Mouse (Mus musculus) gastrocnemius, adult 8-10 months (tissue): ENCODE measurements at regions not wholly inside any gene's neighbourhood (a gene's known extent, or its start where the extent isn't known, plus 50 kb on each side); places are given as distances from the start of the nearest gene placed in this dataset.

Experiments used
- DNase-seq, 2 experiments: peaks; one replicate each; pipeline ENCODE4 v3.0.0; 2022; ENCODE audit warnings: low spot score in 2 of 2

- no peak for DNase-seq
Measured at GRCm38 (mm10) chr13:84565644-84566532, 343.8 kb downstream of the Tmem161b start.

- no peak for DNase-seq
Measured at GRCm38 (mm10) chr13:84566533-84566832, 344.4 kb downstream of the Tmem161b start.

- DNase-seq = no peak
Measured at GRCm38 (mm10) chr13:84569371-84569770, 347.3 kb downstream of the Tmem161b start.

GRCm38 (mm10) chr13:84570206-84570605 is 348.1 kb downstream of the Tmem161b start:
- no peak for DNase-seq

GRCm38 (mm10) chr13:84570984-84571844 is 349.1 kb downstream of the Tmem161b start:
- no peak for DNase-seq

- DNase-seq = no peak
Measured at GRCm38 (mm10) chr13:84571845-84572193, 349.7 kb downstream of the Tmem161b start.

- no peak for DNase-seq
Measured at GRCm38 (mm10) chr13:84572231-84572630, 350.1 kb downstream of the Tmem161b start.

GRCm38 (mm10) chr13:84596585-84597142 is 374.6 kb downstream of the Tmem161b start:
- no peak for DNase-seq

GRCm38 (mm10) chr13:84602612-84603011 is 380.5 kb downstream of the Tmem161b start:
- DNase-seq = no peak

- DNase-seq = no peak
Measured at GRCm38 (mm10) chr13:84612497-84612896, 390.4 kb downstream of the Tmem161b start.

- no peak for DNase-seq
Measured at GRCm38 (mm10) chr13:84613004-84613403, 390.9 kb downstream of the Tmem161b start.

GRCm38 (mm10) chr13:84624691-84625090 is 402.6 kb downstream of the Tmem161b start:
- DNase-seq = no peak

GRCm38 (mm10) chr13:84625527-84625926 is 403.4 kb downstream of the Tmem161b start:
- no peak for DNase-seq

GRCm38 (mm10) chr13:84625927-84626326 is 403.8 kb downstream of the Tmem161b start:
- DNase-seq = no peak

GRCm38 (mm10) chr13:84626397-84626796 is 404.3 kb downstream of the Tmem161b start:
- no peak for DNase-seq

GRCm38 (mm10) chr13:84630686-84631085 is 408.6 kb downstream of the Tmem161b start:
- no peak for DNase-seq

- no peak for DNase-seq
Measured at GRCm38 (mm10) chr13:84632493-84632892, 410.4 kb downstream of the Tmem161b start.

GRCm38 (mm10) chr13:84636831-84637230 is 414.7 kb downstream of the Tmem161b start:
- no peak for DNase-seq

GRCm38 (mm10) chr13:84637606-84638005 is 415.5 kb downstream of the Tmem161b start:
- DNase-seq = no peak

GRCm38 (mm10) chr13:84638401-84638934 is 416.4 kb downstream of the Tmem161b start:
- no peak for DNase-seq

- DNase-seq = no peak
Measured at GRCm38 (mm10) chr13:84639087-84640022, 417.3 kb downstream of the Tmem161b start.
